Mouse (Mus musculus): ENCODE results near the gene Krtap5-3. TPM values are rescaled to one million over a fixed set of nuclear protein-coding genes. Genes with fewer than 3 reads are reported as not detected.

Krtap5-3 gene
- polyA plus RNA-seq, 2 experiments from 2014 or later: not detected

Other genes with a start within 250 kb of the Krtap5-3 start
- 10 to 100 TPM; 55.7 to 62.4 TPM for gene Mob2, start 140.3 kb upstream of the Krtap5-3 start, polyA plus RNA-seq (2017; shearing (Covaris generic))
- under 1 TPM; 0.09 to 0.16 TPM for gene Dusp8, start 105.5 kb upstream of the Krtap5-3 start, polyA plus RNA-seq (2017; shearing (Covaris generic))
- not detected for gene Gm45618, start 80.6 kb upstream of the Krtap5-3 start, polyA plus RNA-seq (2017; shearing (Covaris generic))
- gene Gm39115, start 65.3 kb upstream of the Krtap5-3 start, polyA plus RNA-seq (2017; shearing (Covaris generic)): not detected
- not detected for gene Gm45337, start 56.8 kb upstream of the Krtap5-3 start, polyA plus RNA-seq (2017; shearing (Covaris generic))
- not detected for gene Gm29735, start 44.3 kb upstream of the Krtap5-3 start, polyA plus RNA-seq (2017; shearing (Covaris generic))
- gene Gm4553, start 35.6 kb upstream of the Krtap5-3 start, polyA plus RNA-seq (2017; shearing (Covaris generic)): not detected
- gene Krtap5-2, start 25.4 kb upstream of the Krtap5-3 start, polyA plus RNA-seq (2017; shearing (Covaris generic)): not detected
- not detected for gene Gm10153, start 11.0 kb upstream of the Krtap5-3 start, polyA plus RNA-seq (2017; shearing (Covaris generic))
- gene Gm7579, start 10.5 kb downstream of the Krtap5-3 start, polyA plus RNA-seq (2017; shearing (Covaris generic)): not detected
- gene Krtap5-5, start 28.6 kb downstream of the Krtap5-3 start, polyA plus RNA-seq (2017; shearing (Covaris generic)): not detected
- not detected for gene Gm40460, start 39.7 kb downstream of the Krtap5-3 start, polyA plus RNA-seq (2017; shearing (Covaris generic))
- not detected for gene Gm2431, start 57.0 kb downstream of the Krtap5-3 start, polyA plus RNA-seq (2017; shearing (Covaris generic))
- not detected for gene Gm4559, start 73.0 kb downstream of the Krtap5-3 start, polyA plus RNA-seq (2017; shearing (Covaris generic))
- not detected for gene Krtap5-1, start 95.8 kb downstream of the Krtap5-3 start, polyA plus RNA-seq (2017; shearing (Covaris generic))
- not detected for gene Krtap5-4, start 102.2 kb downstream of the Krtap5-3 start, polyA plus RNA-seq (2017; shearing (Covaris generic))
- gene Ifitm10, start 172.4 kb downstream of the Krtap5-3 start, polyA plus RNA-seq (2017; shearing (Covaris generic)): 1 to 10 TPM; 1.9 to 2.5 TPM
- not detected for gene Gm49369, start 181.3 kb downstream of the Krtap5-3 start, polyA plus RNA-seq (2017; shearing (Covaris generic))
- 100 to 1,000 TPM; 287 to 288 TPM for gene Ctsd, start 186.7 kb downstream of the Krtap5-3 start, polyA plus RNA-seq (2017; shearing (Covaris generic))
- not detected for gene Syt8, start 233.5 kb downstream of the Krtap5-3 start, polyA plus RNA-seq (2017; shearing (Covaris generic))
- not detected for gene Tnni2, start 240.4 kb downstream of the Krtap5-3 start, polyA plus RNA-seq (2017; shearing (Covaris generic))